Mouse (Mus musculus): ENCODE data around the gene B4galnt1.

Gene B4galnt1

GRCm38 (mm10) chr10:127209928-127210570 is 45.0 kb downstream of the B4galnt1 start:
- DNase-seq (ENCODE audit: low spot score in 2 of 2): no peak

GRCm38 (mm10) chr10:127210961-127211405 is 46.0 kb downstream of the B4galnt1 start:
- DNase-seq (ENCODE audit: low spot score in 2 of 2): no peak

DNA sequence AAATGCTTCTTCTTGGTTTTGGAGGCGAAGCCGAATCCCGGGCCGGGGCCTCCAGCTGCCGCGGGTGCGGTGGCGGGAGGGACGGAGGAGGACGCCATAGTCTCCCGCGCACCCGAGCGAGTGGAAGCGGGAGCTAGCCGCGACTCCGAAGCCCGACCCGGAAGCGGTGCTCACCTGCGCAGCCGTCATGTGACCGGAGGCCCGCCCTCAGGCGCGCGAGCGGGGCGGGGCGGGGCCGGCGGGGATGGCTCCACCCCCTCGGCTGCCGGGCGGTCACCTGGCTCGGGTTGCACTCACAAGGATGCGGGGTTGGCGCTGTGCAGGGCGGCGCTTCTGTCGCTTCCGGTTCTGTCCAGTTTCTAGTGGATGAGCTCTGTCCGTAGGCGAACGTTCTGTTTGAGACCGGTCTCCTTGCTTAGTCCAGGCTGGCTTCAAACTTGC is 46.4 kb downstream of the B4galnt1 start, which contains the start of gene Pip4k2c:
Gene Pip4k2c (minus strand): TSS at position 172 of the 441 bp plus-strand sequence.
- peak; percentile 90 for DNase-seq (ENCODE audit: low spot score in 2 of 2)

DNA sequence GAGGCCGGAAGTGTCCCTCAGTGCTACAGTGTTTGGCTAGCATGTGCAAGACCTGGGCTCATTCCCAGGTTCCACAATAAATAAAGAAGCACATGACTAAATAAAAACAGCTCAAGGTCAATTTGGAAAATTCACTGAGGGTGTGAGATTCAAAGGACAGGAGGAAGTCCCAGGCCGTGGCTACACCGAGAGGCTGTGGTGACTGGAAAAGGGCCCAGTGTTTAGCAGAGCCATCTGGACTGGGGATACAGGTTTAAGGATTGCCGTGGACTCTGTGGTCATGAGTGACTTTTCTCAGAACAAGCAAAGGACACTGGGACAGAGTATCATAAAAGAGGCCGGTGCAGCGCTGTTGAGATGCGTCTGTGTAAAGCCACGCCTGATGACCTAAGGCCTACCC is 48.2 kb downstream of the B4galnt1 start:
- no peak for DNase-seq (ENCODE audit: low spot score in 2 of 2)

DNA sequence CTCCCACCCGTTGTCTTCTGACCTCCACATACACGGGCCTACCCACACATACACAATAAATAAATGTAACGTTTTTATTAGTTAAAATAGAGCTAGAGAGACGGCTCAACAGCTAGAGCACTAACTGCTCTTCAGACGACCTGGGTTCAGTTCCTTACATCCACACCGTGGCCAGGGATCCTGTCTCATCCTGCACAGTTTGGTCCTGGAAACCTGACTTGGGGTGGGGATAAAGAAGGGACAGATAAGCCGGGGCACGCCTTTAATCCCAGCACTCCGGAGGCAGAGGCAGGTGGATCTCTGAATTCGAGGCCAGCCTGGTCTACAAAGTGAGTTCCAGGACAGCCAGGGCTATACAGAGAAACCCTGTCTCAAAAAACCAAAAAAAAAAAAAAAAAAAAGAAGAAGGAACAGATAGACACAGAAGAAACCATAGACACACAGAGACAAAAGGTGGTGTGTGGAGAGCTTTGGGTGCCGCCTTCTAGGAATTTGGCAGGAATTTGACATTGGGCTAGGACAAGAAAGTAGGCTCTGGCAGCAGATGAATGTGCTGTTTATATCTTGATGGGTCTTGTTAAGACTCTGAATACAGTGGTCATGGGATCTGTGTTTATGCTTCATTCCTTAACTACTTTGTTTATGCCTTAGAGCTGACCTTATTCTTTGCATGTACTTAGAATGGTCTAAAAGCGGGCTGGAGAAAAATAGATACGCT is 48.8 kb downstream of the B4galnt1 start:
- no peak for DNase-seq (ENCODE audit: low spot score in 2 of 2)

DNA sequence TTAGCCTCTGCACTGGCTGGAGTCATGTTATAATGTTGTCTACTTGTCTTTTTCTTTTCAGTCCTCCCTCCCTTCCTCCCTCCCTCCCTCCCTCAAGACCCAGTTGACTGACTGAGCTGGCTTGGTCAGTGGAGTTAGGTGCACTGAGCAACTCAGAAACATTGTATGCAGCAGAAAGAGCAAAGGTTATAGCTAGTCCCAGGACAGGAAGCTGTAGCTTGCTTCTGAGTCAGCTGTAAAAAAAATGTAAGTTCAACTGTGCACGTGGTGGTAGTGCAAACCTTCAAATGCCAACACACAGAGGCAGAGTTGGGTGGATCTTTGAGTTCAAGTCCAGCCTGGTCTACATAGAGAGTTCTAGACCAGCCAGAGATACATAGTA is 49.4 kb downstream of the B4galnt1 start:
- DNase-seq (ENCODE audit: low spot score in 2 of 2): no peak

DNA sequence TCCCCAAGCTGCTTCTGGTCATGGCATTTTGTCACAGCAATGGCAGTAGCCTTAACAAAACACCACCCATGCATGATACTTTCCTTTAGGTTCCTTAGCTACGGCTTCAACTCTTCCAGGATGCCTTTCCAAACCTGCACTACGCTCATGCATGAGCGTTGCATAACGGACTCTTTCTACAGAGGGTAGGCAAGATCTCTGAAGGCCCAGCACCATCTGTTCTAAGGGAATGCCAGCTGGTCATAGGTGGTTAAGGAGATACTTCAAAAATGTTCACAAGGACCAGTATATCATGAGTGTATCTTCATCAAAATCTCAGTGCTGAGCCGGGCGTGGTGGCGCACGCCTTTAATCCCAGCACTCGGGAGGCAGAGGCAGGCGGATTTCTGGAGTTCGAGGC is 51.4 kb downstream of the B4galnt1 start:
- no peak for DNase-seq (ENCODE audit: low spot score in 2 of 2)

- no peak for DNase-seq (ENCODE audit: low spot score in 2 of 2)
These were observed 52.2 kb downstream of the B4galnt1 start for GRCm38 (mm10) chr10:127217177-127217576.

DNA sequence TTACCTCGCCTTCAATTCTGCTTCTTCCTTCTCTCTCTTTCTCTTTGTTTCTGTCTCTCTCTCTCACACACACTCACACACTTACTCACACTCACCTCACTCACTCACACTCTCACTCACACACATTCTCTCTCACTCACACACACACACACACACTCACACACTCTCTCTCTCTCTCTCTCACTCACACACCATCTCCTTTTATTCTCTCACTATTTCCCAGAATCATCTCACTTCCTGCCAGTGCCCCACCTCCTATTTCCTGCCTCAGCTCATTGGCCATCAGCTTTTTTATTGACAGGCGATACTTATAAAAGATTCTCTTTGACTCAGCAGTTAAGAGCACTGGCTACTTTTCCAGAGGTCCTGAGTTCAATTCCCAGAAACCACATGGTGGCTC is 53.3 kb downstream of the B4galnt1 start:
- no peak for DNase-seq (ENCODE audit: low spot score in 2 of 2)

Data from right cerebral cortex, adult 2 months (tissue).